Mouse (Mus musculus): ENCODE measurements around the gene Olfr452. TPM values are rescaled to one million over a fixed set of nuclear protein-coding genes. Genes with fewer than 3 reads are reported as not detected.

Olfr452 gene
- not detected in 2 replicates for polyA plus RNA-seq (2016; fragmentation: Nextera tagmentation; extraction: Ambion mirVana)

GRCm38 (mm10) chr6:42784793-42785192, at the start of gene Olfr452:
Gene Olfr452, plus strand, starts transcription at chr6:42785093.
- Histone ChIP-seq H3K4me3 (no peak within 1 kb of the TSS), H3K27me3 (ENCODE audit: low read depth, poor library complexity, severe bottlenecking) (no peaks in the 10 kb centered on the region), H3K9me3 (replicated peaks) (no peaks in the 10 kb centered on the region), H3K4me1 (no peaks in the 10 kb centered on the region), H3K36me3 (no peaks in the 10 kb centered on the region), H3K27ac (no peak within 1 kb of the TSS)
- DNase-seq (ENCODE audit: low spot score) = no peak

GRCm38 (mm10) chr6:42739071-42739470, 45.8 kb upstream of the Olfr452 start, which contains the start of gene Olfr453:
Gene Olfr453, plus strand, starts transcription at chr6:42739371.
- Histone ChIP-seq H3K36me3 (no peaks in the 10 kb centered on the region), H3K9me3 (replicated peaks) (no peaks in the 10 kb centered on the region), H3K27me3 (ENCODE audit: low read depth, poor library complexity, severe bottlenecking) (no peaks in the 10 kb centered on the region), H3K4me1 (no peaks in the 10 kb centered on the region), H3K27ac (no peak within 1 kb of the TSS), H3K4me3 (no peak within 1 kb of the TSS)
- no peak for DNase-seq (ENCODE audit: low spot score)
- 98% methylated on average over 1 of the region's 1 CpGs for WGBS

GRCm38 (mm10) chr6:42742303-42742702, 42.6 kb upstream of the Olfr452 start:
- DNase-seq (ENCODE audit: low spot score) = no peak
- no peaks in the 10 kb centered on the region for H3K27me3 ChIP-seq (ENCODE audit: low read depth, poor library complexity, severe bottlenecking)
- no peaks in the 10 kb centered on the region for H3K36me3 ChIP-seq
- 76% methylated on average over 5 of the region's 5 CpGs for WGBS
- H3K9me3 ChIP-seq (replicated peaks) = no peaks in the 10 kb centered on the region
- no peaks in the 10 kb centered on the region for H3K4me1 ChIP-seq
- no peak overlapping the region for H3K27ac ChIP-seq
- H3K4me3 ChIP-seq = no peak overlapping the region

- H3K4me1 ChIP-seq = no peaks in the 10 kb centered on the region
These were observed 37.0 kb upstream of the Olfr452 start for GRCm38 (mm10) chr6:42747846-42748245.

GRCm38 (mm10) chr6:42756104-42756503, 28.8 kb upstream of the Olfr452 start, which contains the start of gene Olfr38:
Gene Olfr38, plus strand, starts transcription at chr6:42756404.
- Histone ChIP-seq H3K4me3 (no peak within 1 kb of the TSS), H3K36me3 (no peaks in the 10 kb centered on the region), H3K27me3 (ENCODE audit: low read depth, poor library complexity, severe bottlenecking) (no peaks in the 10 kb centered on the region), H3K9me3 (replicated peaks) (no peaks in the 10 kb centered on the region), H3K4me1 (no peaks in the 10 kb centered on the region), H3K27ac (no peak within 1 kb of the TSS)
- WGBS = 81% methylated on average over 1 of the region's 1 CpGs
- DNase-seq (ENCODE audit: low spot score) = no peak

More at GRCm38 (mm10) chr6:42747846-42748245, 37.0 kb upstream of the Olfr452 start:
- Histone ChIP-seq H3K4me3 (no peak overlapping the region), H3K36me3 (no peaks in the 10 kb centered on the region), H3K27ac (no peak overlapping the region), H3K27me3 (ENCODE audit: low read depth, poor library complexity, severe bottlenecking) (no peaks in the 10 kb centered on the region), H3K9me3 (replicated peaks) (no peaks in the 10 kb centered on the region)
- no peak for DNase-seq (ENCODE audit: low spot score)

- 95% methylated on average over 1 of the region's 1 CpGs for WGBS
- Histone ChIP-seq H3K9me3 (replicated peaks) (no peaks in the 10 kb centered on the region), H3K4me1 (no peaks in the 10 kb centered on the region), H3K4me3 (no peak overlapping the region), H3K36me3 (no peaks in the 10 kb centered on the region), H3K27ac (no peak overlapping the region), H3K27me3 (ENCODE audit: low read depth, poor library complexity, severe bottlenecking) (no peaks in the 10 kb centered on the region)
- no peak for DNase-seq (ENCODE audit: low spot score)
These were observed 7.8 kb upstream of the Olfr452 start for GRCm38 (mm10) chr6:42777066-42777465.

- no peak overlapping the region for H3K4me3 ChIP-seq
- H3K27ac ChIP-seq = no peak overlapping the region
- 56% methylated on average over 4 of the region's 4 CpGs for WGBS
- no peaks in the 10 kb centered on the region for H3K9me3 ChIP-seq (replicated peaks)
- H3K4me1 ChIP-seq = no peaks in the 10 kb centered on the region
- no peak for DNase-seq (ENCODE audit: low spot score)
- H3K27me3 ChIP-seq (ENCODE audit: low read depth, poor library complexity, severe bottlenecking) = no peaks in the 10 kb centered on the region
- no peaks in the 10 kb centered on the region for H3K36me3 ChIP-seq
These were observed 5.5 kb downstream of the Olfr452 start for GRCm38 (mm10) chr6:42790247-42790948.

- 85% methylated on average over 9 of the region's 9 CpGs for WGBS
- DNase-seq (ENCODE audit: low spot score) = no peak
- Histone ChIP-seq H3K27ac (no peak overlapping the region), H3K4me3 (no peak overlapping the region), H3K9me3 (replicated peaks) (no peaks in the 10 kb centered on the region), H3K36me3 (no peaks in the 10 kb centered on the region), H3K4me1 (no peaks in the 10 kb centered on the region), H3K27me3 (ENCODE audit: low read depth, poor library complexity, severe bottlenecking) (no peaks in the 10 kb centered on the region)
These were observed 6.2 kb downstream of the Olfr452 start for GRCm38 (mm10) chr6:42790949-42791556.

GRCm38 (mm10) chr6:42794982-42795381, 10.1 kb downstream of the Olfr452 start:
- H3K36me3 ChIP-seq = no peaks in the 10 kb centered on the region
- no peak for DNase-seq (ENCODE audit: low spot score)
- H3K4me1 ChIP-seq = no peaks in the 10 kb centered on the region
- no peaks in the 10 kb centered on the region for H3K9me3 ChIP-seq (replicated peaks)
- H3K4me3 ChIP-seq = no peak overlapping the region
- H3K27me3 ChIP-seq (ENCODE audit: low read depth, poor library complexity, severe bottlenecking) = no peaks in the 10 kb centered on the region
- no peak overlapping the region for H3K27ac ChIP-seq
- 88% methylated on average over 3 of the region's 3 CpGs for WGBS

- 89% methylated on average over 1 of the region's 1 CpGs for WGBS
- Histone ChIP-seq H3K27me3 (ENCODE audit: low read depth, poor library complexity, severe bottlenecking) (no peaks in the 10 kb centered on the region), H3K4me3 (no peak within 1 kb of the TSS), H3K36me3 (no peaks in the 10 kb centered on the region), H3K27ac (no peak within 1 kb of the TSS), H3K9me3 (replicated peaks) (no peaks in the 10 kb centered on the region), H3K4me1 (no peaks in the 10 kb centered on the region)
- DNase-seq (ENCODE audit: low spot score) = no peak
These were observed 26.7 kb downstream of the Olfr452 start, which contains the start of gene Olfr450 for GRCm38 (mm10) chr6:42811639-42812038. Gene Olfr450, plus strand, starts transcription at chr6:42811939.

- no peaks in the 10 kb centered on the region for H3K27me3 ChIP-seq (ENCODE audit: low read depth, poor library complexity, severe bottlenecking)
- DNase-seq (ENCODE audit: low spot score) = no peak
- H3K36me3 ChIP-seq = no peaks in the 10 kb centered on the region
- H3K4me3 ChIP-seq = no peak within 1 kb of the TSS
- H3K27ac ChIP-seq = no peak within 1 kb of the TSS
- H3K9me3 ChIP-seq (replicated peaks) = no peaks in the 10 kb centered on the region
- no peaks in the 10 kb centered on the region for H3K4me1 ChIP-seq
These were observed 49.2 kb downstream of the Olfr452 start, which contains the start of gene Olfr449 for GRCm38 (mm10) chr6:42834084-42834483. Gene Olfr449, plus strand, starts transcription at chr6:42834384.
